Mouse (Mus musculus) brain, adult 10 weeks (tissue): Measurements from ENCODE around the gene Ctsq. TPM values are rescaled to one million over a fixed set of nuclear protein-coding genes. Genes with fewer than 3 reads are reported as not detected.

Source experiments
- polyA plus RNA-seq: library from polyadenylated mRNA; stranded (reverse); fragments of 350-450 nt; fragmentation: Illumina TruSeq; extraction: RNeasy Lipid Tissue Mini Kit (QIAGEN cat#74804); gene quantifications from one replicate; pipeline ENCODE4 v1.2.3, GENCODE M21; 2015; ENCODE audit warnings: low read depth, low replicate concordance

The Ctsq gene
- polyA plus RNA-seq, result not detected

GRCm38 (mm10) chr13:61040531-61040930 lies at the start of gene Ctsq:
Gene Ctsq, minus strand, starts transcription at chr13:61040631.

GRCm38 (mm10) chr13:61005859-61006258 lies 34.6 kb downstream of the Ctsq start, which contains the start of gene Ctsj:
Gene Ctsj, minus strand, starts transcription at chr13:61005959.

Other genes with a start within 250 kb of the Ctsq start
- gene Ctsll3, start 237.8 kb downstream of the Ctsq start, polyA plus RNA-seq, result not detected
- gene 4930486L24Rik, start 176.2 kb downstream of the Ctsq start, polyA plus RNA-seq, result 0.40 TPM
- gene Gm49392, start 143.7 kb downstream of the Ctsq start, polyA plus RNA-seq, result not detected
- gene Ctla2b, start 143.2 kb downstream of the Ctsq start, polyA plus RNA-seq, result 1.7 TPM
- not detected for gene Tpbpb, start 135.8 kb downstream of the Ctsq start, polyA plus RNA-seq
- not detected for gene Gm49393, start 105.0 kb downstream of the Ctsq start, polyA plus RNA-seq
- gene Gm49391, start 104.1 kb downstream of the Ctsq start, polyA plus RNA-seq, result 0.54 TPM
- gene Ctla2a, start 104.0 kb downstream of the Ctsq start, polyA plus RNA-seq, result 12.0 TPM
- gene Tpbpa, start 98.6 kb downstream of the Ctsq start, polyA plus RNA-seq, result not detected
- gene Ctsj, start 34.7 kb downstream of the Ctsq start, polyA plus RNA-seq, result not detected
- not detected for gene Ctsr, start 123.6 kb upstream of the Ctsq start, polyA plus RNA-seq
- gene Cts6, start 162.8 kb upstream of the Ctsq start, polyA plus RNA-seq, result not detected
- not detected for gene Cts8, start 214.7 kb upstream of the Ctsq start, polyA plus RNA-seq
- not detected for gene Gm49398, start 248.2 kb upstream of the Ctsq start, polyA plus RNA-seq